8 mouse cellular contexts compared by ENCODE assay signal in genomic region chr6:85588568-85588967, GRCm38 (mm10). TPM values are rescaled to one million over a fixed set of nuclear protein-coding genes. Genes with fewer than 3 reads are reported as not detected.
DNase-seq lines count a peak whose midpoint lies in the region; ATAC-seq and TF ChIP-seq lines count a peak whose summit lies in the region.

No protein-coding gene starts in this region.

- TF ChIP-seq CTCF in G1E (IDR thresholded peaks at IDR 0.05; ENCODE audit: low read depth, low read length): no peak
- TF ChIP-seq CTCF in heart, postnatal 0 days (IDR thresholded peaks at IDR 0.05; ENCODE audit: low read depth): no peak

- intact Hi-C loops in heart, postnatal 25 days (cut with DNase I): loop anchor here (10.0 kb wide), 3 partner anchors 134 to 416 kb away; partner anchors contain the start of genes Cct7, Nat8f4 and Pradc1
- intact Hi-C loops in left cerebral cortex, postnatal 36 days (cut with DNase I): loop anchor here (2.0 to 5.0 kb wide), 3 partner anchors 76 to 329 kb away; partner anchors contain the start of genes Cct7, Egr4, Nat8f1 and Pradc1

- H3K27ac ChIP-seq in heart, embryonic 13.5 days (replicated peaks): no peak overlapping the region
- H3K27ac ChIP-seq in heart, postnatal 0 days (ENCODE audit: low read depth): no peak overlapping the region
- H3K27ac ChIP-seq in midbrain, embryonic 10.5 days (replicated peaks): peak overlapping the region; percentile 94

- ATAC-seq in heart, embryonic 13.5 days (ENCODE audit: extremely low read depth, insufficient number of reproducible peaks, low FRiP score, low TSS enrichment): no peak
- ATAC-seq in G1E (ENCODE audit: extremely low read depth, insufficient number of reproducible peaks, low FRiP score, poor library complexity, severe bottlenecking): no peak
- ATAC-seq in heart, postnatal 0 days (ENCODE audit: insufficient read depth, low read depth): no peak

- H3K4me1 ChIP-seq in heart, embryonic 13.5 days: peaks cover 21% of the 10 kb centered on the region
- peaks cover 18% of the 10 kb centered on the region for H3K4me1 ChIP-seq in G1E (ENCODE audit: insufficient read depth, low read depth, low read length)
- peaks cover 8% of the 10 kb centered on the region; the same call in 1 of the 2 replicates for H3K4me1 ChIP-seq in heart, postnatal 0 days (ENCODE audit: control insufficient read depth, insufficient read depth)
- H3K4me1 ChIP-seq in midbrain, embryonic 10.5 days: peaks cover 21% of the 10 kb centered on the region

- H3K27me3 ChIP-seq in heart, embryonic 13.5 days (replicated peaks): no peaks in the 10 kb centered on the region
- peaks cover 6% of the 10 kb centered on the region; the same call in 1 of the 2 replicates for H3K27me3 ChIP-seq in G1E (ENCODE audit: insufficient read depth, low read length)
- H3K27me3 ChIP-seq in heart, postnatal 0 days (ENCODE audit: control insufficient read depth, insufficient read depth, low read length): no peaks in the 10 kb centered on the region
- H3K27me3 ChIP-seq in midbrain, embryonic 10.5 days (ENCODE audit: low read depth, poor library complexity, severe bottlenecking): no peaks in the 10 kb centered on the region

- peak overlapping the region; percentile 74 for H3K4me2 ChIP-seq in heart, embryonic 13.5 days
- H3K4me2 ChIP-seq in heart, postnatal 0 days (ENCODE audit: low read depth, low read length): peak overlapping the region; percentile 87

- H3K9ac ChIP-seq in heart, embryonic 13.5 days: peak overlapping the region; percentile 83
- H3K9ac ChIP-seq in heart, postnatal 0 days (replicated peaks; ENCODE audit: low read depth, low read length): 0 out of 2 replicates have a peak overlapping the region, but pooled peaks have one; percentile 59

- TF ChIP-seq EP300 in heart, postnatal 0 days (IDR thresholded peaks at IDR 0.05; ENCODE audit: low read depth): no peak

- no peak for DNase-seq in heart, postnatal 25 days (ENCODE audit: low spot score)
- no peak for DNase-seq in G1E (ENCODE audit: low spot score)
- no peak for DNase-seq in heart, postnatal 0 days (ENCODE audit: low spot score)
- DNase-seq in midbrain, embryonic 10.5 days (ENCODE audit: low spot score): no peak
- DNase-seq in left cerebral cortex, postnatal 36 days (ENCODE audit: low spot score in 2 of 2): no peak
- no peak for DNase-seq in right cerebral cortex, adult 18-20 months
- DNase-seq in embryo, embryonic 10 days (ENCODE audit: low spot score): no peak

- H3K4me3 ChIP-seq in heart, embryonic 13.5 days: peak overlapping the region; percentile 67
- peak overlapping the region; percentile 94 for H3K4me3 ChIP-seq in G1E (ENCODE audit: low read depth, low read length)
- peak overlapping the region; percentile 81 for H3K4me3 ChIP-seq in heart, postnatal 0 days (ENCODE audit: low read depth, low read length)
- peak overlapping the region; percentile 81 for H3K4me3 ChIP-seq in midbrain, embryonic 10.5 days

- no peaks in the 10 kb centered on the region for H3K36me3 ChIP-seq in heart, embryonic 13.5 days
- H3K36me3 ChIP-seq in G1E (replicated peaks): peaks cover 6% of the 10 kb centered on the region
- H3K36me3 ChIP-seq in heart, postnatal 0 days (replicated peaks; ENCODE audit: control insufficient read depth, insufficient read depth, low read length): no peaks in the 10 kb centered on the region
- H3K36me3 ChIP-seq in midbrain, embryonic 10.5 days: peaks cover 4% of the 10 kb centered on the region; the same call in 1 of the 2 replicates

- 17% methylated on average over 4 of the region's 4 CpGs for WGBS in heart, embryonic 13.5 days
- 14% methylated on average over 4 of the region's 4 CpGs for WGBS in heart, postnatal 0 days
- 14% methylated on average over 4 of the region's 4 CpGs for WGBS in midbrain, embryonic 10.5 days

- H3K9me3 ChIP-seq in heart, embryonic 13.5 days: no peaks in the 10 kb centered on the region
- H3K9me3 ChIP-seq in G1E (replicated peaks): no peaks in the 10 kb centered on the region
- H3K9me3 ChIP-seq in heart, postnatal 0 days (replicated peaks; ENCODE audit: control insufficient read depth, low read length): no peaks in the 10 kb centered on the region
- H3K9me3 ChIP-seq in midbrain, embryonic 10.5 days (replicated peaks): no peaks in the 10 kb centered on the region

RNA-seq across cellular contexts. Expression of gene Alms1, which starts 1.2 kb away (rescaled TPM):
- 2.6 and 3.0 TPM in 2 replicates for polyA plus RNA-seq in heart, embryonic 13.5 days (2015; fragmentation: Nextera tagmentation; extraction: Ambion mirVana)
- 1 to 10 TPM; 2.1 to 2.2 TPM for total RNA-seq in heart, postnatal 25 days (2021)
- total RNA-seq in G1E (2014; fragmentation: Nextera tagmentation) (39.3 and 41.7 TPM in 2 replicates), G1E (2017) (16.0 and 19.7 TPM in 2 replicates)
- polyA plus RNA-seq in G1E (2012): 1.3 and 1.6 TPM in 2 replicates
- total RNA-seq in heart, postnatal 0 days (2014; rRNA removed; ENCODE audit: low replicate concordance): 2.8 and 3.5 TPM in 2 replicates
- 0.61 and 0.81 TPM in 2 replicates for polyA plus RNA-seq in heart, postnatal 0 days (2015; fragmentation: Nextera tagmentation; extraction: Ambion mirVana)
- 9.6 and 10.5 TPM in 2 replicates for polyA plus RNA-seq in midbrain, embryonic 10.5 days (2016; fragmentation: Nextera tagmentation; extraction: Ambion mirVana)
- 10 to 100 TPM in 1 of 2 experiments, 1 to 10 TPM in 1; 6.7 to 11.0 TPM for total RNA-seq in left cerebral cortex, postnatal 36 days (2021)
